Mouse (Mus musculus) spleen, adult 2 months (tissue): ENCODE results near the gene Prune1. TPM values are rescaled to one million over a fixed set of nuclear protein-coding genes. Genes with fewer than 3 reads are reported as not detected.

Source experiments
- DNase-seq, 2 experiments: peaks; one replicate each; pipeline versions ENCODE4 v3.0.0 to v3.0.0-alpha.2; 2012 to 2021; ENCODE audit warnings: low spot score in 2 of 2, low read depth in 1 of 2
- H3K27ac ChIP-seq: fragments of 200-500 bp; 2 replicates; pipeline ENCODE4 v1.5.1; 2012; ENCODE audit warnings: low read length, inconsistent platforms; ENCODE audit not compliant: insufficient read depth
- H3K27me3 ChIP-seq: fragments of 200-500 bp; 2 replicates; pipeline ENCODE4 v1.6.1; 2012; ENCODE audit warnings: mild to moderate bottlenecking, moderate library complexity, low read length, inconsistent platforms; ENCODE audit not compliant: control insufficient read depth, insufficient read depth
- H3K36me3 ChIP-seq: fragments of 200-500 bp; 2 replicates; pipeline ENCODE4 v1.6.1; 2012; ENCODE audit warnings: mild to moderate bottlenecking, low read length, inconsistent platforms; ENCODE audit not compliant: control insufficient read depth, insufficient read depth
- H3K4me1 ChIP-seq: fragments of 200-500 bp; 2 replicates; pipeline ENCODE4 v1.6.1; 2011; ENCODE audit warnings: inconsistent platforms; ENCODE audit not compliant: control insufficient read depth, insufficient read depth, insufficient read length
- H3K4me3 ChIP-seq: fragments of 200-500 bp; 2 replicates; pipeline ENCODE4 v1.5.1; 2011; ENCODE audit warnings: mild to moderate bottlenecking, inconsistent platforms; ENCODE audit not compliant: insufficient read depth, insufficient read length; ENCODE audit errors: extremely low read depth
- CTCF ChIP-seq: fragments of 200-500 bp; IDR thresholded peaks from 2 replicates; pipeline ENCODE4 v1.5.1; 2011; ENCODE audit warnings: mild to moderate bottlenecking, inconsistent platforms; ENCODE audit not compliant: insufficient read depth, insufficient read length, insufficient replicate concordance; ENCODE audit errors: extremely low read depth
- POLR2A ChIP-seq: fragments of 200-500 bp; IDR thresholded peaks from 2 replicates; pipeline ENCODE4 v1.6.1; 2011; ENCODE audit warnings: low read depth, low read length, inconsistent platforms
- whole genome bisulfite sequencing: fragments of 180-500 bp; shearing (Covaris S2); methylation state at CpG from one replicate; pipeline ENCODE4 v1.1.7; 2018; 5-methylcytosine and 5-hydroxymethylcytosine counted together
- polyA plus RNA-seq: library from polyadenylated mRNA; depleted of rRNA; stranded (reverse); fragments of >200 nt; gene quantifications from 2 replicates; pipeline ENCODE4 v1.2.3, GENCODE M21; 2012

The Prune1 gene
- polyA plus RNA-seq, 1 experiment = 7.7 TPM

DNA sequence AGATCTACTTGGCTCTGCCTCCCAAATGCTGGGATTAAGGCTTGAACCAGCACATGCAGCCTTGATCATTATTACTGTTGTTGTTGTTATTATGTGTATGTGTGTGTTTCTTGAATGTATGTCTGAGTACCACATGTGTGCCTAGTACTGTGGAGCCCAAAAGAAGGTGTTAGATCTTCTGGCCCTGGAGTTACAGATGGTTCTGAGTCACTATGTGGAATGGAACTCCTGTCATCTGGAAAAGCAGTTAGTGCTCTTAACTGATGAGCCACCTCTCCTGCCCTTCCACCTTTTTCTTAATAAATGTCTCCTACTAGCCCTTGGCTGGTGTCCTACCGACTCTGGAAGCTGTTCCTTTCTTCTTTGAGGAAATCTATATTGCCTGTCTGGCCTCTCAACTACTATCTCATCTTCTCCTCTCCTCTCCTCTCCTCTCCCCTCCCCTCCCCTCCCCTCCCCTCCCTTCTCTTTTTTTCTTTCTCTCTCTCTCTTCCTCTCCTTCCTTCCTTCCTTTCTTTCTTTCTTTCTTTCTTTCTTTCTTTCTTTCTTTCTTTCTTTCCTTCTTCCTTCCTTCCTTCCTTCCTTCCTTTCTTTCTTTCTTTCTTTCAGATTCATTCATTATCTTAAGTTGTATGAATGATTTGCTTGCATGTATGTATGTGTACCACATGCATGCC lies 34.1 kb downstream of the Prune1 start:
- no peak for DNase-seq
- no peak overlapping the region for H3K27ac ChIP-seq
- no peaks in the 10 kb centered on the region for H3K4me1 ChIP-seq
- WGBS = 80% methylated on average over 1 of the region's 1 CpGs
- TF ChIP-seq POLR2A = no peak
- no peak overlapping the region for H3K4me3 ChIP-seq
- H3K36me3 ChIP-seq = no peaks in the 10 kb centered on the region
- H3K27me3 ChIP-seq = no peaks in the 10 kb centered on the region

DNA sequence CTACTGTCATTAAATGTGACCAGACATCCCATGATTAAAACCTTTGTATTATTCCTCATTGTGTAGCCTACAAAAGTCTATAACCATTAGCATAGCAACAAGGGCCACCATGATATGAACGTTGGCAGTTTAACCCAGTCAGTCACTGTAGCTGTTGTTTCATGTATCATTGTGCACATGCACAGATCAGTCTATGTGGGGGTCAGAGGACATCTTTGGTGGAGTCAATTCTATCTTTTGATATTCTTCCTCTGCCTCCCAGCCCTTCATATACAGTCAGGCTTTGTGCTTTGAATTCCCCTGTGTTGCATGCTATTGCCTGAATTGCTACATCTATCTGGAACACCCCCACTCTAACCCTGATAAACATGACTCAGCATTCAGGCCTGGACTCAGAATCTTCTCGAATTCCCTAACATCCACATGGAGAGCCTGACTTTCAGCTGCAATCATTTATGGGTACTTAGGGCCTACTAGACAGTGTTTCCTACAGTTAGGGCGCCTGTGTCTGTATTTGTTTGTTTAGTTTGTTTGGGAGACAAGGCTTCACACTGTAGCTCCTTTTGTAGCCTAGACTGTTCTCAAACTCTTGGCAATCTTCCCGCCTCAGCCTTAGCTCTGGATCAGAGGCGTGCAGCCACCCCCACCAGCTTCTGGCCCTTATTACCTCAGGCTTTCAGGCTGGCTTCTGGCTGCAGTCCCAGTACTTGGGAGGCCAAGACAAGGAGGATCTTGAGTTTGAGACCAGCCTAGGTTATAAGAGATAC lies 35.2 kb downstream of the Prune1 start:
- WGBS = 73% methylated on average over 5 of the region's 5 CpGs
- Histone ChIP-seq H3K27me3 (no peaks in the 10 kb centered on the region), H3K4me1 (no peaks in the 10 kb centered on the region), H3K27ac (no peak overlapping the region), H3K36me3 (no peaks in the 10 kb centered on the region), H3K4me3 (no peak overlapping the region)
- TF ChIP-seq POLR2A = no peak
- TF ChIP-seq CTCF = no peak
- no peak for DNase-seq

GRCm38 (mm10) chr3:95243086-95243485 lies 38.8 kb downstream of the Prune1 start:
- WGBS = 89% methylated on average over 2 of the region's 2 CpGs
- H3K4me1 ChIP-seq = no peaks in the 10 kb centered on the region
- no peaks in the 10 kb centered on the region for H3K27me3 ChIP-seq
- H3K4me3 ChIP-seq = no peak overlapping the region
- H3K36me3 ChIP-seq = 0 out of 2 replicates have a peak, but pooled peaks cover 1% of the 10 kb centered on the region
- no peak overlapping the region for H3K27ac ChIP-seq
- DNase-seq = no peak
- TF ChIP-seq CTCF = no peak
- no peak for TF ChIP-seq POLR2A

DNA sequence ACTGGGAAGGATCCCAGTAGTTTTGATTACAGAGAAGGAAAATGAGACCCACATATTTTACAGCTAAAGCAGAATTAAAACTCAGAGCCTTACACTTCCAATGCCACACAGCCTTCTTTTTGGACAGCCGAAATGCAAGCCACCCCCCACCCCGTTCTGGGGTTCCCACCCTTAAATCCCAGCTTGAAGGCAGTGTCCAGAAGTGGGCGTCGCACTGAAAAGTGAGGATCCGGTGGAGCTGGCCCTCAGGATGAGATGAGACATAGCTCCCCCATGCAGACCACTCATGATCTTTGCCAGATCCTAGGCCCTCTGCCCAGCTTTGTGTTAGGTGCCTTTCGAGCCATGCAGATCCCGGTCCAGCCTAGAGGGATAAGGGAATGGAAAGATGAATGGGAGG lies 40.4 kb downstream of the Prune1 start, which contains the start of gene Gm128:
Gene Gm128, minus strand, starts transcription at position 101 of the 400 bp plus-strand sequence.
- Histone ChIP-seq H3K27me3 (no peaks in the 10 kb centered on the region), H3K36me3 (peaks cover 7% of the 10 kb centered on the region), H3K4me1 (no peaks in the 10 kb centered on the region), H3K27ac (no peak within 1 kb of the TSS), H3K4me3 (no peak within 1 kb of the TSS)
- WGBS = 91% methylated on average over 7 of the region's 7 CpGs
- DNase-seq = no peak
- TF ChIP-seq CTCF = no peak
- TF ChIP-seq POLR2A = no peak

GRCm38 (mm10) chr3:95240900-95241299 lies 41.0 kb downstream of the Prune1 start:
- no peak overlapping the region for H3K27ac ChIP-seq
- H3K36me3 ChIP-seq = peaks cover 13% of the 10 kb centered on the region
- H3K4me3 ChIP-seq = no peak overlapping the region
- H3K4me1 ChIP-seq = no peaks in the 10 kb centered on the region
- no peak for DNase-seq
- no peak for TF ChIP-seq CTCF
- TF ChIP-seq POLR2A = no peak
- H3K27me3 ChIP-seq = no peaks in the 10 kb centered on the region
- WGBS = 77% methylated on average over 17 of the region's 17 CpGs

GRCm38 (mm10) chr3:95239971-95240370 lies 41.9 kb downstream of the Prune1 start:
- Histone ChIP-seq H3K4me1 (no peaks in the 10 kb centered on the region), H3K36me3 (peaks cover 21% of the 10 kb centered on the region), H3K27ac (no peak overlapping the region), H3K4me3 (no peak overlapping the region), H3K27me3 (no peaks in the 10 kb centered on the region)
- no peak for TF ChIP-seq CTCF
- no peak for TF ChIP-seq POLR2A
- WGBS = 91% methylated on average over 12 of the region's 12 CpGs
- DNase-seq = no peak

DNA sequence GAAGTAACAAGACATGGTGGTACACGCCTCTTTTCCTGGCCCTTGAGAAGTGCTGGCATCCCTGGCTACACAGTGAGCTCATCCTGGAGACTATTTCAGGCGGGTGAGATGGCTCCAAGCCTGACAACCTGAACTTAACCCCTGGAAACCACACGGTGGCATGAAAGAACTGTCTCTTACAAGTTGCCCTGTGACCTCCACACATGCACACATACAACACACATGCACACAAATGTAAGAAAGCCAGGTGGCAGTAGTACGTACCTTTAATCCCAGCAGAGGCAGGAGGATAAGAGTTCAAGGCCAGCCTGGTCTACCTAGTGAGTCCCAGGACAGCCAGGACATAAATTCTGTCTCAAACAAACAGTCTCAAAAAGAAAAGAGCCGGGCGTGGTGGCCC lies 42.9 kb downstream of the Prune1 start:
- Histone ChIP-seq H3K27me3 (no peaks in the 10 kb centered on the region), H3K4me1 (no peaks in the 10 kb centered on the region), H3K4me3 (no peak overlapping the region), H3K36me3 (peaks cover 29% of the 10 kb centered on the region), H3K27ac (no peak overlapping the region)
- 85% methylated on average over 6 of the region's 6 CpGs for WGBS
- TF ChIP-seq CTCF (no peak), POLR2A (no peak)
- no peak for DNase-seq
